Mouse (Mus musculus): ENCODE measurements around the gene Brs3. TPM values are rescaled to one million over a fixed set of nuclear protein-coding genes. Genes with fewer than 3 reads are reported as not detected.

Gene Brs3
- 0.21 and 0.54 TPM in 2 replicates for total RNA-seq (2014; rRNA removed)
- polyA plus RNA-seq (2015; fragmentation: Nextera tagmentation; extraction: Ambion mirVana), result 0.44 and 0.53 TPM in 2 replicates

- ATAC-seq (no peak), DNase-seq (ENCODE audit: low spot score) (no peak)
- H3K9me3 ChIP-seq (ENCODE audit: low read length), result no peaks in the 10 kb centered on the region
- 81% methylated on average over 5 of the region's 5 CpGs for WGBS
- H3K36me3 ChIP-seq (ENCODE audit: insufficient read depth, low read length), result no peaks in the 10 kb centered on the region
- H3K9ac ChIP-seq (replicated peaks; ENCODE audit: low read length), result no peak within 1 kb of the TSS
- no peaks in the 10 kb centered on the region for H3K4me1 ChIP-seq (ENCODE audit: insufficient read depth, low read length)
- TF ChIP-seq CTCF (IDR thresholded peaks at IDR 0.05; ENCODE audit: low read depth), result no peak
- H3K27me3 ChIP-seq (ENCODE audit: insufficient read depth, low read length), result no peaks in the 10 kb centered on the region
- no peak within 1 kb of the TSS for H3K27ac ChIP-seq
- no peak within 1 kb of the TSS for H3K4me2 ChIP-seq (ENCODE audit: low read depth, low read length)
- H3K4me3 ChIP-seq (ENCODE audit: low read length), result no peak within 1 kb of the TSS
These were observed at the start of gene Brs3 for GRCm38 (mm10) chrX:57042774-57043173. Brs3 (plus strand) TSS chrX:57043074.

DNA sequence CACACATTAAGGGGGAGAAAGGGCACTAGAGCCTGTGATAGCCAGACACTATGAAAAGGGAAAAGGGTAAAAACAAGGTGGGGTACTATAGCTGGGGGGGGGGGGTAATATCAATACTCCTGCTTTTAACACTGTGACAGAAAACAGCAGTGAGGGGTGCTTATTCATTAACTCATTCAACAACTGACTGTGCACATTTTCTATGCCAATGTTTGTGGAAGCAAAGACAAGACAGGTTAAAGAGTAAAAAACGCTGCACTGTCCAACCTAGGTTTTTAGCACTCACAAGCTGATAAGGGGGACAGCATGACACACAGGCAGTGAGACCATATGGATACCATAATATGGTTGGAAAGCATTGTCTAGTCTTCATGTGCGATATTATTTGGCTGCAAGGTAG lies 30.0 kb upstream of the Brs3 start:
- no peaks in the 10 kb centered on the region for H3K9me3 ChIP-seq (ENCODE audit: low read length)
- no peak overlapping the region for H3K27ac ChIP-seq
- H3K4me3 ChIP-seq (ENCODE audit: low read length), result no peak overlapping the region
- H3K4me1 ChIP-seq (ENCODE audit: insufficient read depth, low read length), result no peaks in the 10 kb centered on the region
- DNase-seq (ENCODE audit: low spot score) (no peak), ATAC-seq (no peak)
- no peaks in the 10 kb centered on the region for H3K27me3 ChIP-seq (ENCODE audit: insufficient read depth, low read length)
- no peak for TF ChIP-seq CTCF (IDR thresholded peaks at IDR 0.05; ENCODE audit: low read depth)
- H3K4me2 ChIP-seq (ENCODE audit: low read depth, low read length), result no peak overlapping the region
- no peaks in the 10 kb centered on the region for H3K36me3 ChIP-seq (ENCODE audit: insufficient read depth, low read length)
- H3K9ac ChIP-seq (replicated peaks; ENCODE audit: low read length), result no peak overlapping the region
- WGBS, result 73% methylated on average over 2 of the region's 2 CpGs

GRCm38 (mm10) chrX:57043869-57044268 lies 995 bp downstream of the Brs3 start:
- Histone ChIP-seq H3K36me3 (ENCODE audit: insufficient read depth, low read length) (no peaks in the 10 kb centered on the region), H3K27me3 (ENCODE audit: insufficient read depth, low read length) (no peaks in the 10 kb centered on the region), H3K4me2 (ENCODE audit: low read depth, low read length) (no peak overlapping the region), H3K27ac (no peak overlapping the region), H3K4me1 (ENCODE audit: insufficient read depth, low read length) (no peaks in the 10 kb centered on the region), H3K9me3 (ENCODE audit: low read length) (no peaks in the 10 kb centered on the region), H3K4me3 (ENCODE audit: low read length) (no peak overlapping the region), H3K9ac (replicated peaks; ENCODE audit: low read length) (no peak overlapping the region)
- TF ChIP-seq CTCF (IDR thresholded peaks at IDR 0.05; ENCODE audit: low read depth), result peak; percentile 43
- ATAC-seq, result no peak
- DNase-seq (ENCODE audit: low spot score), result peak; percentile 18
- WGBS, result 81% methylated on average over 6 of the region's 6 CpGs

DNA sequence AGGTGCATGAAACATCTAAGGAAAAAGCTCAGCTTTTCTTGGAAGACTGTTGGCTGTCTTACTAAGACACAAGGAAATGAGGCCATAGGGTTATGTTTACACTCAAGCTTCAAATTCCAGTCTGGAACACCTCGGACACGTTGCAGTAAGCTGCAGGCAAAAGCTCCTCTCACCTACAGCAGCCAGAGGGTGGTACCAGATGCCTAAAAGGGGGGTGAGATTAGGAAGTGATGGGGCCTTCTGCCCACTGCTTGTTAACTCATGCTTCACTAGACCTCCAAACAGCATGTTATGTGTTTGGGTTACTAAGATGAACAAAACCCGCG lies 9.9 kb downstream of the Brs3 start:
- no peak for DNase-seq (ENCODE audit: low spot score)
- Histone ChIP-seq H3K9me3 (ENCODE audit: low read length) (no peaks in the 10 kb centered on the region), H3K4me1 (ENCODE audit: insufficient read depth, low read length) (no peaks in the 10 kb centered on the region), H3K9ac (replicated peaks; ENCODE audit: low read length) (peak overlapping the region; percentile 61), H3K27me3 (ENCODE audit: insufficient read depth, low read length) (no peaks in the 10 kb centered on the region), H3K36me3 (ENCODE audit: insufficient read depth, low read length) (no peaks in the 10 kb centered on the region), H3K27ac (peak overlapping the region; percentile 93), H3K4me2 (ENCODE audit: low read depth, low read length) (peak overlapping the region; percentile 53), H3K4me3 (ENCODE audit: low read length) (peak overlapping the region; percentile 53)
- peak; percentile 16; the same call in 1 of the 2 replicates for TF ChIP-seq CTCF (IDR thresholded peaks at IDR 0.05; ENCODE audit: low read depth)
- ATAC-seq, result peak; percentile 76; the same call in 1 of the 2 replicates
- WGBS, result 28% methylated on average over 4 of the region's 4 CpGs

DNA sequence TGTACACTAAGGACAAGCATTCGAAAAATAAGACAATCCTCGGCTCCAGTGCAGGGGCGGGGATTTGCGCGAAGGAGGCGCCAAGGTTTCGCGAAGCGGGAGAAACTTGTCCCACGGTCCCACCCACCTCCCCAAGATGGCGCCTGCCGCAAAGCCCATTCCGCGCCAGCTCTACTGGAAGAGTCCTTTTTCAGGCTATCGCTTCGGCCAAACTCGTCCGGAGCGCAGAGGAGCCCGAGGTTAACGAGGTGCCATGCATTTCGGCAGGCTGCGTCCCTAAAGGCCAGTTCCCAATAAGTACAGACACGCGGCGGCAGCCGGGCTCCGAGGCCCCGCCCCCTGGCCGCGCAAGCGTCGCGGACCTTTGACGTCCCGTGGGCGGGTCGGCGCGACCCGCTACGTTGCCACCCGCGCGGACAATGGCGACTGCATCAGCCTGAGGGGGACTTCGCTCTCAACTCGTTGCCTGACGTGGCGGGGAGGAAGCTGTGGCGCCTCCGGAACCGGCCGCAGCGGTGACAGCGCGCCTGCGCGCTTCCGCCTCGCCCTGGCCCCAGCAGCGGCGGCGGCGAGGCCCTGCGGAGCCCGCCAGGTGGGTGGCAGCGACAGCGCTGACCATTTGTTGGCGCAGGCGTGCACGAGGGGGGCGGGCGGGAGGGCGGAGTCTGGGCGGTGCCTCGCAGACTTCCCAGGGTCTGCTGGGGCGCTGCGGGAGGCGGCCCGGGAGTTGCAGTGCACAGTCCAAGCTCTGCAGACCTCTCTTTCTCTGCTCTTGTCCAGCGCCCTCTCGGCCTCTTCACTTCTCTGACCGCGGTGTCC lies 10.5 kb downstream of the Brs3 start, which contains the start of gene Htatsf1:
Gene Htatsf1, plus strand, starts transcription at position 410 of the 819 bp plus-strand sequence.
- peak within 1 kb of the TSS; percentile 93 for H3K27ac ChIP-seq
- peak within 1 kb of the TSS; percentile 58 for H3K4me2 ChIP-seq (ENCODE audit: low read depth, low read length)
- 24% methylated on average over 75 of the region's 85 CpGs for WGBS
- no peaks in the 10 kb centered on the region for H3K4me1 ChIP-seq (ENCODE audit: insufficient read depth, low read length)
- DNase-seq (ENCODE audit: low spot score) (peak; percentile 91), ATAC-seq (peak; percentile 98)
- H3K36me3 ChIP-seq (ENCODE audit: insufficient read depth, low read length), result no peaks in the 10 kb centered on the region
- H3K4me3 ChIP-seq (ENCODE audit: low read length), result peak within 1 kb of the TSS; percentile 53
- peak within 1 kb of the TSS; percentile 61 for H3K9ac ChIP-seq (replicated peaks; ENCODE audit: low read length)
- no peak for TF ChIP-seq CTCF (IDR thresholded peaks at IDR 0.05; ENCODE audit: low read depth)
- H3K9me3 ChIP-seq (ENCODE audit: low read length), result no peaks in the 10 kb centered on the region
- no peaks in the 10 kb centered on the region for H3K27me3 ChIP-seq (ENCODE audit: insufficient read depth, low read length)

- Histone ChIP-seq H3K36me3 (ENCODE audit: insufficient read depth, low read length) (no peaks in the 10 kb centered on the region), H3K27ac (peak overlapping the region; percentile 93; the same call in 1 of the 2 replicates), H3K9me3 (ENCODE audit: low read length) (no peaks in the 10 kb centered on the region), H3K4me2 (ENCODE audit: low read depth, low read length) (peak overlapping the region; percentile 58), H3K9ac (replicated peaks; ENCODE audit: low read length) (peak overlapping the region; percentile 61), H3K4me1 (ENCODE audit: insufficient read depth, low read length) (no peaks in the 10 kb centered on the region), H3K27me3 (ENCODE audit: insufficient read depth, low read length) (no peaks in the 10 kb centered on the region), H3K4me3 (ENCODE audit: low read length) (peak overlapping the region; percentile 53)
- no peak for DNase-seq (ENCODE audit: low spot score)
- no peak for TF ChIP-seq CTCF (IDR thresholded peaks at IDR 0.05; ENCODE audit: low read depth)
- peak; percentile 19; the same call in 1 of the 2 replicates for ATAC-seq
- WGBS, result 33% methylated on average over 11 of the region's 11 CpGs
These were observed 11.1 kb downstream of the Brs3 start for GRCm38 (mm10) chrX:57053993-57054385.

GRCm38 (mm10) chrX:57081496-57081895 lies 38.6 kb downstream of the Brs3 start:
- Histone ChIP-seq H3K36me3 (ENCODE audit: insufficient read depth, low read length) (no peaks in the 10 kb centered on the region), H3K9me3 (ENCODE audit: low read length) (no peaks in the 10 kb centered on the region), H3K27me3 (ENCODE audit: insufficient read depth, low read length) (no peaks in the 10 kb centered on the region), H3K4me1 (ENCODE audit: insufficient read depth, low read length) (no peaks in the 10 kb centered on the region), H3K4me2 (ENCODE audit: low read depth, low read length) (no peak overlapping the region), H3K27ac (no peak overlapping the region), H3K9ac (replicated peaks; ENCODE audit: low read length) (no peak overlapping the region), H3K4me3 (ENCODE audit: low read length) (no peak overlapping the region)
- no peak for TF ChIP-seq CTCF (IDR thresholded peaks at IDR 0.05; ENCODE audit: low read depth)
- ATAC-seq (no peak), DNase-seq (ENCODE audit: low spot score) (no peak)
- 77% methylated on average over 5 of the region's 5 CpGs for WGBS

Data from hindbrain, postnatal 0 days (tissue).